Mouse (Mus musculus) frontal cortex, postnatal 36 days (tissue): ENCODE results near the gene 9130213A22Rik.

Source experiments
- DNase-seq, 2 experiments: peaks; one replicate each; pipeline ENCODE4 v3.0.0; 2022; ENCODE audit warnings: low spot score in 2 of 2

The 9130213A22Rik gene

GRCm38 (mm10) chr11:69075764-69076479 is 46.5 kb downstream of the 9130213A22Rik start:
- DNase-seq: no peak

DNA sequence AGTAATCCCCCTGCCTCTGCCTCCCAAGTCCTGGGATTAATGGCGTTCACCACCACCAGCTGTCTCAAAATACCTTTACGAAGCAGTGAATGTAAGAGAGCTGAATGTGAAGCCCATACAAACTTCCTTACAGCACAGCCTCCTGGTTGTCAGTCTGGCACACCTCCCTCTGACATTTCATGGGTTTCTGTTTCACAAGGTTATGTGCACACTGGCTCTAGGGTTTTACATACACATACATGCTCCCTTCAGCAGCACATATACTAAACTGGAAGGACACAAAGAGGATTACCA is 47.7 kb downstream of the 9130213A22Rik start:
- no peak for DNase-seq

DNA sequence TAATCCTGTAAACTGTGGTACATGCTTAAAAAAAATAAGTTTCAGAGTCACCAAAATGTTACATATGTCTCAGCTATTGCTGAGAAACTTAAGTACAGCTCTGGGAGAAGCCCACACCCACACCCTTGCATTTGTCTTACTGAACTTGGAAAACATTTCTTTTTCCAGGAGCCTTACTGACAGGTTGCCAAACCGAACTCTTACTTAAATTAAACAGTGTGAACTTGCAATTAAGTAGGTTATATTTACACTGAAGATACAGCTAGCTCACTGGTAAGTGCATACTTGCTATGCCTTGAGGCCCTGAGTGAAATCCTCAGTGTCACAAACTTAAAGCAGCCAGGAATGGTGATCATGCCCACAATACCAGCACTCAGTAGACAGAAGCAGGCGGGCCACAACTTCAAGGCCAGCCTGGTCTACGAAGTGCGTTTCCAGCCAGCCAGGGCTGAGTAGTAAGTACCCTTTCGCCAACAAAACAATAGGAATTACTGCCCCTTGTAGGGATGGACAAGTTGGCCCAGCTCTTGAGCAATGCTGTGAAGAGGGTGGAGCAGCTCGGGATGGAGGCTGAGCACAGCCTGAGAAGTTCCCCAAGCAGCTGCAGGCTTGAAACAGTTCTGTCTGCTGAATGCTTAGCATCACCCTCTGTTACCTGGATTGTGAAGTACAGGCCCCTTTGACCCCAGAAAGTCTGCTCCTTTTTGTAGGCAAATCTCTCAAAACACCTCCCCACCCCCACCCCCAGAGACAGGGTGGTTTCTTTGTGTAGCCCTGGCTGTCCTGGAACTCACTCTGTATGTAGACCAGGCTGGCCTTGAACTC is 48.2 kb downstream of the 9130213A22Rik start:
- peak in 1 of 2 experiments; percentile 42 for DNase-seq

GRCm38 (mm10) chr11:69073065-69073888 is 49.1 kb downstream of the 9130213A22Rik start:
- DNase-seq: peak; percentile 79 to 92

DNA sequence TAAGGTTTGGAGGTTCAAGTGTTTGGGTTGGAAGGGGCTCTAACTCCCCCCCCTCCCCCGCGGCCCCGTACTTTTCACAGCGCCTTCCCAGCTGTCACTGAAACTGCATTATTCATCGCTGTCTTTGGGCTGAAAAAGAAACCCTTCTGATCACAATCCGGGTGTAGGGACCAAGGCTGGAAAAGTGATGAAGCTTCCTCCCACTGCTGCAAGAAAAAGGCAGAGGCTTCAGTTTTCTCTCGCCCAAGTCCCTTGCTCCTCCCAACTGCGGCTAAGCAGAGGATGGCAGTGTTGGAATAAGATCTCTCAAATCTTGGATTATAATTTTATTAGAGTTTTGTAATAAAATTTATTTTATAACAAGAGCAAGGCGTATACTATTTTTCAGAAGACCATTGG is 49.7 kb downstream of the 9130213A22Rik start:
- no peak for DNase-seq

- no peak for DNase-seq
Measured at GRCm38 (mm10) chr11:69072234-69072633, 50.2 kb downstream of the 9130213A22Rik start.

GRCm38 (mm10) chr11:69071262-69071661 is 51.1 kb downstream of the 9130213A22Rik start:
- no peak for DNase-seq

DNA sequence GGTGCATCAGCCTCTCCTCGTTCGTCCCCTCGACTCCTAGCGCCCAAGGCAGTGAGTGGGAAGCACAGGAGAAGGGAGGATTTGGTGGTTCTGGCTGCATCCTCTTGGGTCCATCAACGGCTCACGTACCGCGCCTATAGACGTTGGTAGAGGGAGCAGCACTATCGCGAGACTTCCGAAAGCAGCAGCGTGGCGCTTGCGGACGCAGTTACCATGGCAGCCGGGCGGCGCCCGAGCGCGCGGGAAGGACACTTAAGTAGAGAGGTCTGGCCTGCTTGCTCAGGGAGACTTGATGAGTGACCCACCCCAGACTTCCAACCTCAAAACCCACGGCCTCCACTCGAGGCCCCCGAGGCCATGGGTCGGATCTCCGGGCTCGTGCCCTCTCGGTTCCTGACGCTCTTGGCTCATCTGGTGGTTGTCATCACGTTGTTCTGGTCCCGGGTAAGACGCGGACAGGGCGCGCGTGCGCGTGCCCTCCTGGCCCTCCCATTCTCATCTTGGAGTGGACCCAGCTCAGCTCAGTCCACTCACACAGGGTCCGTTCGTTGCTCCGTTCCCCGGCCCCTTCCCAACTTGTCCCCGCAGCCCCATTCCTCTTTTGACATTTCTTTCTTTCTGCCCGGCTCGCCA is 51.7 kb downstream of the 9130213A22Rik start, which contains the start of gene Tmem107:
TSS of gene Tmem107 (plus strand) at position 217 of the 633 bp plus-strand sequence.
- peak; percentile 91 to 97 for DNase-seq

GRCm38 (mm10) chr11:69070093-69070492 is 52.3 kb downstream of the 9130213A22Rik start:
- DNase-seq: no peak
